Mouse (Mus musculus) midbrain, embryonic 11.5 days (tissue): ENCODE results near the gene Gga3. TPM values are rescaled to one million over a fixed set of nuclear protein-coding genes. Genes with fewer than 3 reads are reported as not detected.

Experiments
- ATAC-seq: fragments of 200-750 bp; cut with Nextera tagmentation; 2 replicates; pipeline ENCODE4 v1.8.0; 2017; ENCODE audit warnings: moderate TSS enrichment, moderate library complexity; ENCODE audit not compliant: low FRiP score
- DNase-seq: peaks from one replicate; pipeline ENCODE4 v3.0.0; 2015; ENCODE audit warnings: low spot score; ENCODE audit errors: missing footprints
- H3K27ac ChIP-seq: fragments of 300-500 bp; sonication (generic); 2 replicates; pipeline ENCODE4 v1.5.1; 2014; ENCODE audit warnings: low read depth, low read length
- H3K27me3 ChIP-seq: fragments of 300-500 bp; sonication (generic); 2 replicates; pipeline ENCODE4 v1.6.1; 2014; ENCODE audit warnings: mild to moderate bottlenecking, low read length, moderate library complexity, mixed read lengths; ENCODE audit not compliant: control insufficient read depth, insufficient read depth
- H3K36me3 ChIP-seq: fragments of 300-500 bp; sonication (generic); 2 replicates; pipeline ENCODE4 v1.6.1; 2014; ENCODE audit warnings: mild to moderate bottlenecking, low read length, moderate library complexity, mixed read lengths; ENCODE audit not compliant: control insufficient read depth, insufficient read depth
- H3K4me1 ChIP-seq: fragments of 300-500 bp; sonication (generic); 2 replicates; pipeline ENCODE4 v1.6.1; 2014; ENCODE audit warnings: low read length; ENCODE audit not compliant: control insufficient read depth, insufficient read depth
- H3K4me2 ChIP-seq: fragments of 300-500 bp; sonication (generic); 2 replicates; pipeline ENCODE4 v1.6.1; 2014; ENCODE audit warnings: mild to moderate bottlenecking, moderate library complexity
- H3K4me3 ChIP-seq: fragments of 300-500 bp; sonication (generic); 2 replicates; pipeline ENCODE4 v1.5.1; 2014; ENCODE audit warnings: low read depth, low read length
- H3K9ac ChIP-seq: fragments of 300-500 bp; sonication (generic); 2 replicates; pipeline ENCODE4 v1.6.1; 2014; ENCODE audit warnings: low read length
- H3K9me3 ChIP-seq: fragments of 300-500 bp; sonication (generic); 2 replicates; pipeline ENCODE4 v1.6.1; 2016; ENCODE audit warnings: low read length; ENCODE audit not compliant: control insufficient read depth
- WGBS: fragments of 180-500 bp; shearing (Covaris S2); extraction: QIAGEN DNeasy Blood & Tissue Kit; methylation state at CpG from one replicate; pipeline ENCODE4 v1.1.7; 2014; 5-methylcytosine and 5-hydroxymethylcytosine counted together
- polyA plus RNA-seq: library from polyadenylated mRNA; unstranded; fragments of >200 nt; fragmentation: Nextera tagmentation; extraction: Ambion mirVana; gene quantifications from 2 replicates; pipeline ENCODE4 v1.2.1, GENCODE M21; 2014

The Gga3 gene
- polyA plus RNA-seq, 1 experiment from 2014 or later, result 25.1 TPM

- H3K4me1 ChIP-seq, result no peaks in the 10 kb centered on the region
- no peaks in the 10 kb centered on the region for H3K9me3 ChIP-seq
- no peak overlapping the region for H3K27ac ChIP-seq
- no peak overlapping the region for H3K4me2 ChIP-seq
- no peak for ATAC-seq
- H3K27me3 ChIP-seq, result no peaks in the 10 kb centered on the region
- no peak overlapping the region for H3K9ac ChIP-seq
- WGBS, result 73% methylated on average over 4 of the region's 4 CpGs
- DNase-seq, result no peak
- H3K36me3 ChIP-seq, result no peaks in the 10 kb centered on the region
- H3K4me3 ChIP-seq, result no peak overlapping the region
These were observed 30.3 kb upstream of the Gga3 start for GRCm38 (mm10) chr11:115634109-115634508.

DNA sequence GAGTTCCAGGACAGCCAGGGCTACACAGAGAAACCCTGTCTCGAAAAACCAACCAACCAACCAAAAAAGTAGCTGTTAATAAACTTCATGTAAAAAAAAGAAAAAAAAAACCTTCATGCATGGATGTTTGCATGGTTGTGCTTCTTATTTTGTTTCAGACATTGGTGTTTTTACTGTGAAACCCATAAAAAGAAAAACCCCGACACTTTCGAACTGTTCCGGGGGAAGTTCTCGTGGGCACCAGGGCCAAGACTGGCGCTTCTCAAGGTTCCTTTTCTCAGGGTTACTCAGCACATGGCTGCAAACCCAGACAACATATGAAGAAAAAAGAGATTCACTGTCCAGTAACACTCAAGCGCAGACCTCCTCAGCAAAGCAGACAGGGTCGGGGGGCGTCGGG lies 29.0 kb upstream of the Gga3 start:
- no peaks in the 10 kb centered on the region for H3K4me1 ChIP-seq
- H3K4me2 ChIP-seq, result no peak overlapping the region
- no peak for ATAC-seq
- H3K9me3 ChIP-seq, result no peaks in the 10 kb centered on the region
- no peaks in the 10 kb centered on the region for H3K27me3 ChIP-seq
- no peaks in the 10 kb centered on the region for H3K36me3 ChIP-seq
- H3K9ac ChIP-seq, result no peak overlapping the region
- H3K27ac ChIP-seq, result no peak overlapping the region
- WGBS, result 87% methylated on average over 10 of the region's 10 CpGs
- DNase-seq, result no peak
- H3K4me3 ChIP-seq, result no peak overlapping the region

DNA sequence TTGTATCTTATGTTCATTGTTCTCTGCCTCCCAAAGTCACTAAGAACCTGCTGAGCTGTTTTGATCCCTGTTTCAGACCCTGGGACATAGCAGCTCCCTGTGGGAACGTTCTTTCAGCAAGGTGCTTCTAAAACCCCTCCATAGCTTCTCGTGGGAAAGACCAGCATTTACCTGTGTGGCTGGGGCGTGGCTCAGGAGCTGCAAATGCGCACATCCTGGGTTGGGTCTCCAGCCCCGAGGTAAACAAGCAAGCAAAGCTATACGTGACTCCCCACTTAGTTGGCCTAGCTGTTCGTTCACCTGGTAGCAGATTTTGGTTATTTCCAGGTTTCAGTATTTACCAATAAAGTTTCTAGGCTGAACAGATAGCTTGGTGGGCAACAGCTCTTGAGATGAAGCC lies 28.4 kb upstream of the Gga3 start:
- WGBS, result 78% methylated on average over 7 of the region's 7 CpGs
- H3K9ac ChIP-seq, result no peak overlapping the region
- no peak overlapping the region for H3K27ac ChIP-seq
- no peaks in the 10 kb centered on the region for H3K9me3 ChIP-seq
- ATAC-seq, result no peak
- no peaks in the 10 kb centered on the region for H3K36me3 ChIP-seq
- H3K27me3 ChIP-seq, result no peaks in the 10 kb centered on the region
- H3K4me3 ChIP-seq, result no peak overlapping the region
- no peak overlapping the region for H3K4me2 ChIP-seq
- peaks cover 4% of the 10 kb centered on the region; the same call in 1 of the 2 replicates for H3K4me1 ChIP-seq
- DNase-seq, result no peak

DNA sequence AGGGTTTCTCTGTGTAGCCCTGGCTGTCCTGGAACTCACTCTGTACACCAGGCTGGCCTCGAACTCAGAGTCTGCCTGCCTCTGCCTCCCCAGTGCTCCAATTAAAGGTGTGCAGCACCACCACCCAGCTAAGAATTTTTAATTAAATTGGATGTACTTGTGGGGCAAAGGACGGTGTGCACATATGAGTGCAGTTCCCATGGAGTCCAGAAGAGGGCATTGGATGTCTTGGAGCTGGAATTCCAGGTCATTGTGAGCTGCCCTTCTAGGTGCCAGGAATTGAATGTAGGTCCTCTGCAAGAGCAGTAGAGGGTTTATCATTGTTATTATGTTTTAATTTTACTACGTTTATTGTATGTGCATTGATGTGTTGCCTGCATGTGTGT lies 27.6 kb upstream of the Gga3 start:
- no peak overlapping the region for H3K27ac ChIP-seq
- no peaks in the 10 kb centered on the region for H3K9me3 ChIP-seq
- DNase-seq (peak; percentile 91), ATAC-seq (no peak)
- no peaks in the 10 kb centered on the region for H3K36me3 ChIP-seq
- no peak overlapping the region for H3K9ac ChIP-seq
- H3K4me3 ChIP-seq, result no peak overlapping the region
- no peak overlapping the region for H3K4me2 ChIP-seq
- no peaks in the 10 kb centered on the region for H3K27me3 ChIP-seq
- 16% methylated on average over 3 of the region's 3 CpGs for WGBS
- peaks cover 4% of the 10 kb centered on the region; the same call in 1 of the 2 replicates for H3K4me1 ChIP-seq

DNA sequence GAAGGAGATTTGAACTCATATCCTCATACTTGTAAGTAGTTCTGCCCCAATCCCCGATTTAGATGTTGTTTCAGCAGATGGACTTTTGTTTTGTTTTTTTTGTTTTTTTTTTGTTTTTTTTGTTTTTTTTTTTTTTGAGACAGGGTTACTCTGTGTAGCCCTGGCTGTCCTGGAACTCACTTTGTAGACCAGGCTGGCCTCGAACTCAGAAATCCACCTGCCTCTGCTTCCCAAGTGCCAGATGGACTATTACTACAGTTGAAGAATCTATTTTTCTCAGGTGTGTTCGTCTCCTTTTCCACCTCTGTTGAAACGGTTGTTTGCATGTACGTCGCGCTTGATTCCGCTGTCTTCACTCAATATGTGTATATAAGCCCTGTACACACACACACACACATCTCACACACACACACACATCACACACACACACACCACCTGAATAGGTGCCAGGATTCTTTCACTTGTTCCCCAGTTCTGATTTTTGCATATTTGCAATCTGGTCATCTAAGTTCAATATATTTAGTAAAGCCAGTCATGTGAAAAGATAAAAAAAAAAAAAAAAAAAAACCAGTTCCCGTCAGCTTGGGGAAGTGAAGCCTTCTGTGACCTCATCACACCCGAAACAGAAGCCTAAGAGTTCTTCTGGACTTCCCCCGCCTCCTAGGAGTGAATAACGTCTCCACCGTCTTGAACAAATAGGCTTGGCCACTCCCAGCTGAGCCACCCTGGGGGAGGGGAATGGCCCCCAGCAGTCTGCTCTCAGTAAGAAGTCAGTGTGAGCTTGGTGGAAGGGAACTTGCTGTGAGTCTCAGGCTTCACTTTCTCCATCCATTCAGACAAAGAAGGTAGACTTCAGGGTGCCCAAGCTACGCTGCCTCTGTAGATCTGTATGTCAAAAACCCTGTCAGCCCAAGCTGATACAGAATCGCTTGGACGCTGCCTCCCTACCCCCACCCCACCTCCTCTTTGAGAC lies 27.0 kb upstream of the Gga3 start:
- no peak overlapping the region for H3K4me2 ChIP-seq
- no peaks in the 10 kb centered on the region for H3K36me3 ChIP-seq
- peaks cover 4% of the 10 kb centered on the region; the same call in 1 of the 2 replicates for H3K4me1 ChIP-seq
- no peak overlapping the region for H3K27ac ChIP-seq
- no peaks in the 10 kb centered on the region for H3K9me3 ChIP-seq
- H3K4me3 ChIP-seq, result no peak overlapping the region
- no peak overlapping the region for H3K9ac ChIP-seq
- ATAC-seq (no peak), DNase-seq (no peak)
- WGBS, result 52% methylated on average over 16 of the region's 16 CpGs
- no peaks in the 10 kb centered on the region for H3K27me3 ChIP-seq

DNA sequence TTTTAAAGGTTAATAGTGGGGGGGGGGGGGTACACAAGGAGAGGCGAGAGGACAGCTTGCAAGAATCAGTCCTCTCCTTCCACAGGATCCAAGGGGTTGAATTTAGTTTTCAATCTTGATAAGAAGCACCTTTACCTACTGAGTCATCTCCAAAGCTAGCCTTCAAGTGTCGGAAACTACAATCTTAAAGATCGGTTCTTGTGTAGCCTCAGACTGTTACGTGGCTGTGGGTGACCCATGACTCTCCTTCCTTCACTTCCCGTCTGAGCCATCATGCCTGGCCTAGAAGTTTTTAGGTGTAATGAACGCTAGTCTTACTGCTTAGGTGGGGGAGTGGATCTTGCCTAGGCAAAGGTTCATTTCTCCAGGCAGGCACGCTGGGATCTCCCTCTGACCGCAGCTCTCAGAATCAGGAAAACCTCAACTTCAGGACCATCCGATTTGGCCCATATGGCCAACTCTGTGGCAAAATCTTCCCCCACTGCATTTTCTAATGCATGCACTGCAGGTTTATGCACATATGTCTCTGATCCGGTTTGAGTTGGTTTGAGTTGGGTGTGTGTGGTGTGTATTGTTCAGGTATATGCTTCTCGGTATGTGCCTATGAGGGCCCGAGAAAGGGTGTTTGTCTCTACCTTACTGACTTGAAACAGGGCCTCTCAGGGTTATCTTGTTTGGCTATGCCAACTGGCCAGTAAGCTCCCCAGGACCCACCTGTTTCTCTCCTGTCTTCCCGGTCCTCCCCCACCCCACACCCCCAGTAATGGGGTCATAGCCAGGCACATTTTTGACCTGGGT lies 26.1 kb upstream of the Gga3 start:
- DNase-seq (no peak), ATAC-seq (no peak)
- Histone ChIP-seq H3K4me1 (peaks cover 4% of the 10 kb centered on the region; the same call in 1 of the 2 replicates), H3K36me3 (no peaks in the 10 kb centered on the region), H3K27ac (no peak overlapping the region), H3K9ac (no peak overlapping the region), H3K27me3 (no peaks in the 10 kb centered on the region), H3K4me3 (no peak overlapping the region), H3K9me3 (no peaks in the 10 kb centered on the region), H3K4me2 (no peak overlapping the region)
- 85% methylated on average over 13 of the region's 13 CpGs for WGBS

DNA sequence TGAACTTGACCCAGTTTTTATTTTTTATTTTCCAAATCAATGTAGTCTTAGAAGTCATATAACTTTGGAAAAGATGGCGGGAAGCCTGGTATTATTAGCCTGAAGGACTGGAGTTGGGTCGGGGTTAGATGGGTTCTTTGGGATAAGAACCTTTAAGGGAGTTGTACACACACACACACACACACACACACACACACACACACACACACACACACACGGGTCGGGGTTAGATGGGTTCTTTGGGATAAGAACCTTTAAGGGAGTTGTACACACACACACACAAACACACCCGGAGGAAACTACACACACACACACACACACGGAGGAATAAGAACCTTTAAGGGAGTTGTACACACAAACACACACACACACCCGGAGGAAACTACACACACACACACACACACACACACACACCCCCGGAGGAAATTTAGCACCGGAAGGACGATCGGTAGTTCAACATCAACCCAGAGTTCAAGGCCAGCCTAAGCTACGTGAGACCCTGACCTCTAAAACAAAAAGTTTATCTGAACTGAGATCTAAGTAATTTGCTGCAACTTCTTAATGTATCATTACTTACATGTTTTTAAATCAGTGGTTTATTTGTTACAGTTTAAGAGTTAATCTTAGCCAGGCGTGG lies 24.7 kb upstream of the Gga3 start:
- ATAC-seq, result peak; percentile 54
- peak overlapping the region; percentile 55 for H3K9ac ChIP-seq
- H3K9me3 ChIP-seq, result no peaks in the 10 kb centered on the region
- H3K27ac ChIP-seq, result no peak overlapping the region
- no peaks in the 10 kb centered on the region for H3K27me3 ChIP-seq
- no peaks in the 10 kb centered on the region for H3K36me3 ChIP-seq
- H3K4me3 ChIP-seq, result peak overlapping the region; percentile 71
- peaks cover 4% of the 10 kb centered on the region; the same call in 1 of the 2 replicates for H3K4me1 ChIP-seq
- peak; percentile 90 for DNase-seq
- H3K4me2 ChIP-seq, result peak overlapping the region; percentile 37
- WGBS, result 55% methylated on average over 13 of the region's 13 CpGs

GRCm38 (mm10) chr11:115627705-115628464 lies 24.0 kb upstream of the Gga3 start, which contains the start of gene Slc25a19:
Gene Slc25a19, minus strand, starts transcription at chr11:115628295.
- Histone ChIP-seq H3K4me2 (peak within 1 kb of the TSS; percentile 91), H3K9me3 (no peaks in the 10 kb centered on the region), H3K9ac (peak within 1 kb of the TSS; percentile 73), H3K36me3 (no peaks in the 10 kb centered on the region), H3K27me3 (no peaks in the 10 kb centered on the region), H3K4me3 (peak within 1 kb of the TSS; percentile 71), H3K27ac (no peak within 1 kb of the TSS), H3K4me1 (peaks cover 4% of the 10 kb centered on the region; the same call in 1 of the 2 replicates)
- WGBS, result under 1% methylated on average over 47 of the region's 47 CpGs
- ATAC-seq (peak; percentile 98), DNase-seq (peak; percentile 99)
